Mouse (Mus musculus): Measurements from ENCODE around the gene Bgn. TPM values are rescaled to one million over a fixed set of nuclear protein-coding genes. Genes with fewer than 3 reads are reported as not detected.

Gene Bgn
- polyA plus RNA-seq, 1 experiment from 2014 or later: 192 TPM

DNA sequence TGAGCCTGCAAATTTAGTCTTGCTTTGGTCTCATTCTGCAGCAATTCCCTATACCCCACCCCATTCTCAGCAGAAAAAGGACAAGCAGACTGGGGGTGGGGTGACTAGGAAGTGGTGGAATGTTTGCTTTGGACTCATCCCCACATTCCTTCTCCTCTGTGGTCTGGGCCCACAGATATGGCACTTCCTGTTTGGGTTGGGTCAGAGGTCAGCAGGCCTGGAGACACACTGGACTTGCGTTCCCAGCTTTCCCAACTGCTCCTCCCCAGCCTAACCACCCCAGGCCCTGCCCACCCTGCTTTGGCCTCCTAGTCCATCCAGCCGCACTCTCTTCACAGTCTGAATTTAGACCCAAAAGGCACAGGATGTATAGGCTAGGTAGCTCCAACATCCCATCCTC, 6.8 kb upstream of the Bgn start:
- no peak overlapping the region for H3K4me2 ChIP-seq
- no peak for TF ChIP-seq CTCF (IDR thresholded peaks at IDR 0.05; ENCODE audit: low read depth)
- H3K27me3 ChIP-seq (ENCODE audit: insufficient read depth, low read length): no peaks in the 10 kb centered on the region
- 30% methylated on average over 2 of the region's 2 CpGs for WGBS
- peak; percentile 85 for DNase-seq
- ATAC-seq (ENCODE audit: insufficient read depth): peak; percentile 77
- H3K9me3 ChIP-seq (ENCODE audit: low read depth, low read length): no peaks in the 10 kb centered on the region
- no peaks in the 10 kb centered on the region for H3K36me3 ChIP-seq (ENCODE audit: insufficient read depth)
- H3K4me3 ChIP-seq (ENCODE audit: low read depth, low read length): no peak overlapping the region
- no peak overlapping the region for H3K9ac ChIP-seq
- peak overlapping the region; percentile 84 for H3K27ac ChIP-seq (ENCODE audit: low read depth)
- peaks cover 8% of the 10 kb centered on the region for H3K4me1 ChIP-seq (ENCODE audit: insufficient read depth)

DNA sequence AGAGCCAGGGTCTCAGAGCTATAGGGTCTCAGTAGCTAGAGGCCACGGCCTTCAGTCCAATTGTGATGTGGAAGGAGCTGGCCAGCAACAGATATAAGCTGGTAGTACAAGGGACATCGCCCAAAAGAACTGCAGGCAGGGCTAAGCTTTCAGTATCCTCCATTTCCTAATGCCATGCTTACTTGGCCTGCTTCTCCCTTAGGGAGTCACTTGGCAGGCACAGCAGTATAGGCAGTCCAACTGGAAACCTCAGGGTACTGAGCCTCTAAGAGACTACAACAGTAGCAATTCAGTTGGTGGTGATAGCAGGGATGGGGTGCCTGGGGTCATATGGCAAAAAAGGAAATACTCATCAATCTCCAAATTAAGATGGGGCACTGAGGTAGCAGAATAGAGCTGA, 5.9 kb upstream of the Bgn start:
- Histone ChIP-seq H3K4me1 (ENCODE audit: insufficient read depth) (peaks cover 8% of the 10 kb centered on the region), H3K36me3 (ENCODE audit: insufficient read depth) (no peaks in the 10 kb centered on the region), H3K4me3 (ENCODE audit: low read depth, low read length) (no peak overlapping the region), H3K9ac (no peak overlapping the region), H3K27ac (ENCODE audit: low read depth) (no peak overlapping the region), H3K4me2 (no peak overlapping the region), H3K9me3 (ENCODE audit: low read depth, low read length) (no peaks in the 10 kb centered on the region), H3K27me3 (ENCODE audit: insufficient read depth, low read length) (no peaks in the 10 kb centered on the region)
- WGBS: 86% methylated on average over 2 of the region's 2 CpGs
- no peak for TF ChIP-seq CTCF (IDR thresholded peaks at IDR 0.05; ENCODE audit: low read depth)
- no peak for ATAC-seq (ENCODE audit: insufficient read depth)
- no peak for DNase-seq

DNA sequence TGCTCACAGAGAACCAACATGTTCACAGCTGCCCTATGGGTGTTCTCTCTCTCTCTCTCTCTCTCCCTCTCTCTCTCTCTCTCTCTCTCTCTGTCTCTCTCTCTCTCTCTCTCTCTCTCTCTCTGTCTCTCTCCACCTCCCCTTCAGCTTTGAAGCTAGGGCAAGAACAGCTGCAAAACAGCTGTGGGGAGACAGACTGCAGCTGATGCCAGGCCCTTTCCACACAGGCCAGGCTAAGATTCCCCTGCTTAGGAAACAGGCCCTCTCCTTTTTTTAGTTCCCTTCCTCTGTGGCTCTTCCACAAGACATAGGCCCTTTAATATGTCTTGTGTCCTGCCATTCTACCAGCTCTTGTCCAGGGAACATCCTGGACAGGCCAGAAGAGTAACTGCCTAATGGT, 3.7 kb upstream of the Bgn start:
- DNase-seq (peak; percentile 69), ATAC-seq (ENCODE audit: insufficient read depth) (no peak)
- no peaks in the 10 kb centered on the region for H3K36me3 ChIP-seq (ENCODE audit: insufficient read depth)
- H3K4me3 ChIP-seq (ENCODE audit: low read depth, low read length): no peak overlapping the region
- no peaks in the 10 kb centered on the region for H3K9me3 ChIP-seq (ENCODE audit: low read depth, low read length)
- TF ChIP-seq CTCF (IDR thresholded peaks at IDR 0.05; ENCODE audit: low read depth): no peak
- H3K9ac ChIP-seq: no peak overlapping the region
- H3K4me1 ChIP-seq (ENCODE audit: insufficient read depth): peaks cover 4% of the 10 kb centered on the region; the same call in 1 of the 2 replicates
- peak overlapping the region; percentile 77 for H3K27ac ChIP-seq (ENCODE audit: low read depth)
- H3K27me3 ChIP-seq (ENCODE audit: insufficient read depth, low read length): no peaks in the 10 kb centered on the region
- no peak overlapping the region for H3K4me2 ChIP-seq

DNA sequence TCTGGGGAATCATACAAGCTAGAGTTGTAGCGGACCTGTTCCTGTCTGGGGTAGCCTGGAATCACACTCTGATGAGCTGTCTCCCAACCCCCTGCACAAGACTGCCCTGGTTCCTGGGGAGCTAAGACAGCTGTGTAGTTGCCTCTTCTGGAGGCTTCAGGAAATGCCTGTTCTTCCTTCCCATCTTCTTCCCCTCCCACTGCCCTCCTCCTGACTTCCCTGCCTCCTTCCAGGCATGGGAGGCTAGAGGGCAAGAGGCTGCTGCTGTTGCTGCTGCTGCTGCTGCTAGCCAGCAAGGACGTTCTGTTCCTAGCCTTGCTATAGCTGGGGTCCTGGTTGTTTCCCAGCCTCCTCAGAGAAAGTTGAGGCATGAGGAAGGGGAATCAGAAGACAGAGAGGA, 3.1 kb upstream of the Bgn start:
- DNase-seq: peak; percentile 33
- no peaks in the 10 kb centered on the region for H3K9me3 ChIP-seq (ENCODE audit: low read depth, low read length)
- H3K9ac ChIP-seq: no peak overlapping the region
- peak overlapping the region; percentile 77 for H3K27ac ChIP-seq (ENCODE audit: low read depth)
- H3K36me3 ChIP-seq (ENCODE audit: insufficient read depth): no peaks in the 10 kb centered on the region
- no peak for ATAC-seq (ENCODE audit: insufficient read depth)
- H3K4me3 ChIP-seq (ENCODE audit: low read depth, low read length): no peak overlapping the region
- no peaks in the 10 kb centered on the region for H3K27me3 ChIP-seq (ENCODE audit: insufficient read depth, low read length)
- peaks cover 4% of the 10 kb centered on the region; the same call in 1 of the 2 replicates for H3K4me1 ChIP-seq (ENCODE audit: insufficient read depth)
- H3K4me2 ChIP-seq: no peak overlapping the region
- no peak for TF ChIP-seq CTCF (IDR thresholded peaks at IDR 0.05; ENCODE audit: low read depth)
- WGBS: 40% methylated on average over 2 of the region's 2 CpGs

DNA sequence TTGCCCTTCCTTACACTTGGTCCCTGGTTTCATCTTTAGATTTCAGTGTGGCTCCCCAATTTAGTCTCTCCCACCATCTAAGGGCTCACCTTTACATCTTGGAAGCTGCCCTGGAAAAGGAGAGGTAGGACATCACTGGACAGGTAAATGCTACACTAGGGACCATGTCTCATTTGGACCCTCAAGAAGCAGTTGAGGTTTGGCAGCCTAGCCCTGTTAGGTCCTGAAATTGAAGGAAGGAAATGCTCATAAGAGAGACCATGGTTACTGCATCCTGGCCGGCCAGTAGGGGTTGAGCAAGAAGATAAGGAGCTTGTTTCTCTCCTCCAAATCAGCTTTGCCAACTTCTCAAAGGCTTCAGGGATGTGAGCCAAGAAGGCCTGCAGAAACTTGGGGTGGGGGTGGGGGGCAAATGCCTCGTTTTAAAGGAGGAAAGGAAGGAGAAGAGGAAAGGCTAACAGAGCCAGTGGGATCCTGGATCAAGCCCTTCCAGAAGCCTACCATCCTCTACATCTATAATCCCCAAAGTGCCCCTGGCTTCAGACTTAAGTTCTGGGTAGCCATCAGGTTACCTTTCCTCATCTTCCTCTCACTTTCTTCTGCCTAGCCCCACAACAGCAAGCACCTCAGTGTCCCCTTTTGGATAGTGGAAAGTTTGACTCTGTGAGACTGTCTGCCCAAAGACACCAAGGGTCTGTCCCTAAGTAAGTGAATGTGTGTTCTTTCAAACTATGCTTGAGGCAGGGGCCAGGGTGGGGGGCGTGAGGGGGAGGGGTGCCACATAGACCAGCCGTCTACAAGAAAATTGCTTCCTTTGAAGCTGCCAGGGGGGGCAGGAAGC, 539 bp upstream of the Bgn start:
- Histone ChIP-seq H3K9ac (no peak overlapping the region; the same call in 1 of the 2 replicates), H3K4me2 (peak overlapping the region; percentile 61), H3K36me3 (ENCODE audit: insufficient read depth) (no peaks in the 10 kb centered on the region), H3K4me1 (ENCODE audit: insufficient read depth) (no peaks in the 10 kb centered on the region; the same call in 1 of the 2 replicates), H3K27ac (ENCODE audit: low read depth) (peak overlapping the region; percentile 72), H3K4me3 (ENCODE audit: low read depth, low read length) (peak overlapping the region; percentile 44; the same call in 1 of the 2 replicates), H3K27me3 (ENCODE audit: insufficient read depth, low read length) (no peaks in the 10 kb centered on the region), H3K9me3 (ENCODE audit: low read depth, low read length) (no peaks in the 10 kb centered on the region)
- peak; percentile 65 for DNase-seq
- TF ChIP-seq CTCF (IDR thresholded peaks at IDR 0.05; ENCODE audit: low read depth): no peak
- WGBS: 14% methylated on average over 4 of the region's 4 CpGs
- ATAC-seq (ENCODE audit: insufficient read depth): peak; percentile 40

DNA sequence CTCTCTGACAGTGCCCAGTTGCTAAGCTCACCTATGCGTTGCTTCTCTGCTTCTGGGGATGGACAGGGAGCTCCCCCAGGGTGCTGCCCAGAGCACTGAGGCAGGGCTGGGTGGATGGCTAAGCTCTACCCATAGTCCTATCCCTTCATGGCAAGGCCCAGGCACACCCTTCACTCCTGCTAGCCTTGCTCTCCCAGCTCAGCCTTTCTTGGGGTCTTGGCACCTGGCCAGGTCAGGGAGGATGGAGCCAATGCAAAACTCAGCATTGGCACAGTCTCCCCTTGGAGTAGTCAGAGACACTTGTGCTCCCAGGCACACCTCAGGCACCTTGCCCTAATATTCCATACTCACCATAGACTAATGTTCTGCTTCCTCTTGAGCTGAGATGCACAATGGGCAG, 674 bp downstream of the Bgn start:
- Histone ChIP-seq H3K9ac (peak overlapping the region; percentile 59), H3K4me2 (peak overlapping the region; percentile 61), H3K9me3 (ENCODE audit: low read depth, low read length) (no peaks in the 10 kb centered on the region), H3K27me3 (ENCODE audit: insufficient read depth, low read length) (no peaks in the 10 kb centered on the region), H3K36me3 (ENCODE audit: insufficient read depth) (no peaks in the 10 kb centered on the region), H3K4me1 (ENCODE audit: insufficient read depth) (no peaks in the 10 kb centered on the region; the same call in 1 of the 2 replicates), H3K4me3 (ENCODE audit: low read depth, low read length) (peak overlapping the region; percentile 44), H3K27ac (ENCODE audit: low read depth) (peak overlapping the region; percentile 72)
- no peak for TF ChIP-seq CTCF (IDR thresholded peaks at IDR 0.05; ENCODE audit: low read depth)
- peak; percentile 35; the same call in 1 of the 2 replicates for ATAC-seq (ENCODE audit: insufficient read depth)
- DNase-seq: peak; percentile 41
- WGBS: 29% methylated on average over 1 of the region's 1 CpGs

DNA sequence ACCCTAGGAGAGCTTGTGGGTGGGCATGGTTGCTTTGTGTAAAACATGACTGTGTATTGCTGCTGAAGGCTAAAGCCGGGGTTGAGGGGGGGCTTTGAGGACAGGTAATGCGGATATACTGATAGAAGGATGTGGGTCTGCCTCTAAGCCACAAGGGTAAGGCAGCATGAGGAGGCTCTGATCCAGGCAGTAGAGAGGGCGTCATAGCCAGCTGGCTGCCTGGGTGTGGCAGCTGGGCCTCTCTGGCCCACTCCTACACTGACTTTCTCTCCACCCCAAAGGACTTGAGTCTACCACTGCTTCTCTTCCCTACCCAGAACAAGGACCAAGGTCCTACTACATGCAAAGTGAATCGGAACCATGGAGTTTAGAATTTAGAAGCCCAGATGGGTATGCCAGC, 1.5 kb downstream of the Bgn start:
- Histone ChIP-seq H3K4me1 (ENCODE audit: insufficient read depth) (no peaks in the 10 kb centered on the region; the same call in 1 of the 2 replicates), H3K4me2 (peak overlapping the region; percentile 61)
- no peak for DNase-seq

More for the DNA sequence above, 1.5 kb downstream of the Bgn start:
- Histone ChIP-seq H3K9me3 (ENCODE audit: low read depth, low read length) (no peaks in the 10 kb centered on the region), H3K36me3 (ENCODE audit: insufficient read depth) (no peaks in the 10 kb centered on the region), H3K27ac (ENCODE audit: low read depth) (no peak overlapping the region), H3K27me3 (ENCODE audit: insufficient read depth, low read length) (no peaks in the 10 kb centered on the region), H3K4me3 (ENCODE audit: low read depth, low read length) (peak overlapping the region; percentile 44), H3K9ac (peak overlapping the region; percentile 59)
- no peak for TF ChIP-seq CTCF (IDR thresholded peaks at IDR 0.05; ENCODE audit: low read depth)
- WGBS: 77% methylated on average over 4 of the region's 4 CpGs
- no peak for ATAC-seq (ENCODE audit: insufficient read depth)

Data from lung, embryonic 14.5 days (tissue).